ENCODE assay signal across 8 mouse cellular contexts in genomic region chr1:74386714-74387385, GRCm38 (mm10). TPM values are rescaled to one million over a fixed set of nuclear protein-coding genes. Genes with fewer than 3 reads are reported as not detected.
A peak's percentile ranks its signal among the peaks of the same experiment; 100 is the strongest.
DNase-seq lines count a peak whose midpoint lies in the region; ATAC-seq and TF ChIP-seq lines count a peak whose summit lies in the region.

No protein-coding gene starts in this region.

- H3K27me3 ChIP-seq in embryonic facial prominence, embryonic 15.5 days = no peaks in the 10 kb centered on the region
- H3K27me3 ChIP-seq in limb, embryonic 15.5 days = no peaks in the 10 kb centered on the region

- H3K27ac ChIP-seq in bone marrow, adult 2 months (ENCODE audit: control insufficient read depth, insufficient read depth, low read depth, low read length, poor library complexity) = peak overlapping the region; percentile 98
- H3K27ac ChIP-seq in embryonic facial prominence, embryonic 15.5 days (replicated peaks) = peak overlapping the region; percentile 99
- peak overlapping the region; percentile 99 for H3K27ac ChIP-seq in limb, embryonic 15.5 days

- H3K9me3 ChIP-seq in embryonic facial prominence, embryonic 15.5 days (replicated peaks) = no peaks in the 10 kb centered on the region
- no peaks in the 10 kb centered on the region for H3K9me3 ChIP-seq in limb, embryonic 15.5 days

- DNase-seq in 416B (ENCODE audit: low read depth) = peak; percentile 97
- DNase-seq in heart, adult 8-10 months (ENCODE audit: low spot score) = peak; percentile 97
- DNase-seq in kidney, adult 9 months = peak; percentile 99
- DNase-seq in monocyte, adult 2 months (ENCODE audit: low read depth in 1 of 2, low spot score in 2 of 2) = peak; percentile 88 to 93
- peak; percentile 91 for DNase-seq in spleen, postnatal 36 days (ENCODE audit: low spot score in 2 of 2)

- WGBS in bone marrow, adult 2 months = under 1% methylated on average over 26 of the region's 26 CpGs
- WGBS in embryonic facial prominence, embryonic 15.5 days = under 1% methylated on average over 26 of the region's 26 CpGs
- 1% methylated on average over 26 of the region's 26 CpGs for WGBS in limb, embryonic 15.5 days

- TF ChIP-seq CTCF in bone marrow, adult 2 months (IDR thresholded peaks at IDR 0.05; ENCODE audit: control insufficient read depth, insufficient read depth, low read length) = peak; percentile 52; the same call in 1 of the 2 replicates

- peak; percentile 44; the same call in 1 of the 2 replicates for TF ChIP-seq POLR2A in bone marrow, adult 2 months (IDR thresholded peaks at IDR 0.05; ENCODE audit: borderline replicate concordance, control insufficient read depth, low read depth, low read length)

- peak overlapping the region; percentile 69 for H3K4me2 ChIP-seq in embryonic facial prominence, embryonic 15.5 days (replicated peaks)
- H3K4me2 ChIP-seq in limb, embryonic 15.5 days = peak overlapping the region; percentile 67

- H3K4me1 ChIP-seq in bone marrow, adult 2 months (ENCODE audit: control insufficient read depth, insufficient read depth, low read length) = peaks cover 2% of the 10 kb centered on the region; the same call in 1 of the 2 replicates
- H3K4me1 ChIP-seq in embryonic facial prominence, embryonic 15.5 days = peaks cover 39% of the 10 kb centered on the region
- H3K4me1 ChIP-seq in limb, embryonic 15.5 days = peaks cover 37% of the 10 kb centered on the region

- no peaks in the 10 kb centered on the region for H3K36me3 ChIP-seq in embryonic facial prominence, embryonic 15.5 days
- no peaks in the 10 kb centered on the region for H3K36me3 ChIP-seq in limb, embryonic 15.5 days

- peak; percentile 87 for ATAC-seq in embryonic facial prominence, embryonic 15.5 days (ENCODE audit: insufficient number of reproducible peaks, low FRiP score, low TSS enrichment, low read depth)
- ATAC-seq in limb, embryonic 15.5 days (ENCODE audit: insufficient number of reproducible peaks, low FRiP score, low TSS enrichment, low read depth) = peak; percentile 89

- H3K9ac ChIP-seq in embryonic facial prominence, embryonic 15.5 days = peak overlapping the region; percentile 62
- H3K9ac ChIP-seq in limb, embryonic 15.5 days = peak overlapping the region; percentile 41

- H3K4me3 ChIP-seq in bone marrow, adult 2 months (replicated peaks; ENCODE audit: control insufficient read depth, low read depth, low read length) = peak overlapping the region; percentile 72
- peak overlapping the region; percentile 59 for H3K4me3 ChIP-seq in embryonic facial prominence, embryonic 15.5 days (replicated peaks)
- H3K4me3 ChIP-seq in limb, embryonic 15.5 days = peak overlapping the region; percentile 55

RNA-seq across cellular contexts. Expression of gene Ctdsp1, which starts 4.5 kb away (rescaled TPM):
- polyA plus RNA-seq in bone marrow, adult 2 months (2011; ENCODE audit: insufficient read depth, insufficient read length, low replicate concordance, missing spikeins) = 40.0 and 65.3 TPM in 2 replicates
- polyA plus RNA-seq in embryonic facial prominence, embryonic 15.5 days (2015; fragmentation: Nextera tagmentation; extraction: Ambion mirVana) = 86.6 and 89.3 TPM in 2 replicates
- total RNA-seq in heart, adult 8-10 months (2022) = 100 to 1,000 TPM; 115 to 130 (median 121) TPM
- polyA plus RNA-seq in limb, embryonic 15.5 days (2015; fragmentation: Nextera tagmentation; extraction: Ambion mirVana) = 82.4 and 85.4 TPM in 2 replicates

RNA-seq across cellular contexts. Expression of gene Slc11a1, which starts 11.9 kb away (rescaled TPM):
- 10.8 and 16.9 TPM in 2 replicates for polyA plus RNA-seq in bone marrow, adult 2 months (2011; ENCODE audit: insufficient read depth, insufficient read length, low replicate concordance, missing spikeins)
- polyA plus RNA-seq in embryonic facial prominence, embryonic 15.5 days (2015; fragmentation: Nextera tagmentation; extraction: Ambion mirVana) = 3.7 and 4.7 TPM in 2 replicates
- total RNA-seq in heart, adult 8-10 months (2022) = 1 to 10 TPM; 3.9 to 6.6 (median 5.1) TPM
- polyA plus RNA-seq in limb, embryonic 15.5 days (2015; fragmentation: Nextera tagmentation; extraction: Ambion mirVana) = 3.4 and 4.4 TPM in 2 replicates

RNA-seq across cellular contexts. Expression of gene Vil1, which starts 22.3 kb away (rescaled TPM):
- not detected in 2 replicates for polyA plus RNA-seq in bone marrow, adult 2 months (2011; ENCODE audit: insufficient read depth, insufficient read length, low replicate concordance, missing spikeins)
- polyA plus RNA-seq in embryonic facial prominence, embryonic 15.5 days (2015; fragmentation: Nextera tagmentation; extraction: Ambion mirVana) = 0.08 and 0.16 TPM in 2 replicates
- total RNA-seq in heart, adult 8-10 months (2022) = 1 to 10 TPM in 3 of 4 experiments, under 1 TPM in 1; 0.98 to 2.0 (median 1.7) TPM
- polyA plus RNA-seq in limb, embryonic 15.5 days (2015; fragmentation: Nextera tagmentation; extraction: Ambion mirVana) = 0.15 and 0.20 TPM in 2 replicates

RNA-seq across cellular contexts. Expression of gene Catip, which starts 24.9 kb away (rescaled TPM):
- polyA plus RNA-seq in bone marrow, adult 2 months (2011; ENCODE audit: insufficient read depth, insufficient read length, low replicate concordance, missing spikeins) = not detected in 2 replicates
- polyA plus RNA-seq in embryonic facial prominence, embryonic 15.5 days (2015; fragmentation: Nextera tagmentation; extraction: Ambion mirVana) = 2.5 and 2.8 TPM in 2 replicates
- total RNA-seq in heart, adult 8-10 months (2022) = under 1 TPM; 0.17 to 0.37 (median 0.25) TPM
- polyA plus RNA-seq in limb, embryonic 15.5 days (2015; fragmentation: Nextera tagmentation; extraction: Ambion mirVana) = 1.6 and 2.0 TPM in 2 replicates

Comparison
In these comparisons a context has a peak if more than half of its experiments do, and no peak if none do; other contexts are left out.
1. Peak in every context shown above with its lines: DNase-seq, ATAC-seq, H3K4me3 ChIP-seq and H3K27ac ChIP-seq.